Mouse (Mus musculus) forebrain, postnatal 0 days (tissue): ENCODE results near the gene Dnaaf5. TPM values are rescaled to one million over a fixed set of nuclear protein-coding genes. Genes with fewer than 3 reads are reported as not detected.

Experiments used
- ATAC-seq: fragments of 200-750 bp; cut with Nextera tagmentation; 2 replicates; pipeline ENCODE4 v1.8.0; 2017; ENCODE audit warnings: mild to moderate bottlenecking, moderate library complexity
- DNase-seq: peaks from one replicate; pipeline ENCODE4 v3.0.0-alpha.2; 2015
- H3K27ac ChIP-seq: fragments of 300-500 bp; sonication (generic); 2 replicates; pipeline ENCODE4 v1.5.1; 2014; ENCODE audit warnings: low read depth, mild to moderate bottlenecking, antibody characterized with exemption, low read length, moderate library complexity, mixed read lengths
- H3K27me3 ChIP-seq: fragments of 300-500 bp; sonication (generic); 2 replicates; pipeline ENCODE4 v1.6.1; 2014; ENCODE audit warnings: mild to moderate bottlenecking, low read length, mixed read lengths; ENCODE audit not compliant: insufficient read depth
- H3K36me3 ChIP-seq: fragments of 300-500 bp; sonication (generic); 2 replicates; pipeline ENCODE4 v1.6.1; 2014; ENCODE audit warnings: mild to moderate bottlenecking, moderate library complexity; ENCODE audit not compliant: insufficient read depth
- H3K4me1 ChIP-seq: fragments of 300-500 bp; sonication (generic); 2 replicates; pipeline ENCODE4 v1.6.1; 2014; ENCODE audit warnings: antibody characterized with exemption; ENCODE audit not compliant: insufficient read depth
- H3K4me2 ChIP-seq: fragments of 300-500 bp; sonication (generic); 2 replicates; pipeline ENCODE4 v1.6.1; 2014; ENCODE audit warnings: low read depth, mild to moderate bottlenecking, moderate library complexity
- H3K4me3 ChIP-seq: fragments of 300-500 bp; sonication (generic); 2 replicates; pipeline ENCODE4 v1.5.1; 2014; ENCODE audit warnings: low read depth, low read length, mixed read lengths
- H3K9ac ChIP-seq: fragments of 300-500 bp; sonication (generic); 2 replicates; pipeline ENCODE4 v1.6.1; 2014; ENCODE audit warnings: mild to moderate bottlenecking
- H3K9me3 ChIP-seq: fragments of 300-500 bp; sonication (generic); 2 replicates; pipeline ENCODE4 v1.6.1; 2016; ENCODE audit warnings: low read length
- CTCF ChIP-seq: sonication (generic); IDR thresholded peaks from 2 replicates; pipeline ENCODE4 v1.5.1; 2016; ENCODE audit warnings: antibody characterized with exemption, control low read depth, low read depth
- WGBS: fragments of 180-500 bp; shearing (Covaris S2); extraction: QIAGEN DNeasy Blood & Tissue Kit; methylation state at CpG from one replicate; pipeline ENCODE4 v1.1.7; 2014; 5-methylcytosine and 5-hydroxymethylcytosine counted together
- polyA plus RNA-seq: library from polyadenylated mRNA; unstranded; fragments of >200 nt; fragmentation: Nextera tagmentation; extraction: Ambion mirVana; gene quantifications from 2 replicates; pipeline ENCODE4 v1.2.1, GENCODE M21; 2015
- total RNA-seq: library from RNA; depleted of rRNA; stranded (reverse); fragments of >200 nt; gene quantifications from 2 replicates; pipeline ENCODE4 v1.2.3, GENCODE M21; 2014

Gene Dnaaf5
- total and polyA plus RNA-seq, 2 experiments from 2014 or later = 2.6 to 12.5 TPM

GRCm38 (mm10) chr5:139214298-139214697, 64.3 kb downstream of the Dnaaf5 start:
- Histone ChIP-seq H3K9ac (no peak overlapping the region), H3K27me3 (no peaks in the 10 kb centered on the region), H3K4me1 (no peaks in the 10 kb centered on the region), H3K4me3 (no peak overlapping the region), H3K27ac (no peak overlapping the region), H3K4me2 (no peak overlapping the region), H3K9me3 (no peaks in the 10 kb centered on the region), H3K36me3 (peaks cover 31% of the 10 kb centered on the region)
- ATAC-seq (no peak), DNase-seq (no peak)
- no peak for TF ChIP-seq CTCF

GRCm38 (mm10) chr5:139215184-139215583, 65.2 kb downstream of the Dnaaf5 start:
- H3K9me3 ChIP-seq = no peaks in the 10 kb centered on the region
- H3K36me3 ChIP-seq = peaks cover 28% of the 10 kb centered on the region
- H3K27ac ChIP-seq = no peak overlapping the region
- no peaks in the 10 kb centered on the region for H3K4me1 ChIP-seq
- H3K9ac ChIP-seq = no peak overlapping the region
- H3K4me2 ChIP-seq = no peak overlapping the region
- no peak for ATAC-seq
- no peak for DNase-seq
- H3K4me3 ChIP-seq = no peak overlapping the region
- TF ChIP-seq CTCF = no peak
- 97% methylated on average over 5 of the region's 5 CpGs for WGBS
- H3K27me3 ChIP-seq = no peaks in the 10 kb centered on the region

GRCm38 (mm10) chr5:139216121-139216520, 66.1 kb downstream of the Dnaaf5 start:
- Histone ChIP-seq H3K4me3 (no peak overlapping the region), H3K9ac (no peak overlapping the region), H3K4me2 (no peak overlapping the region), H3K36me3 (peaks cover 23% of the 10 kb centered on the region), H3K9me3 (no peaks in the 10 kb centered on the region), H3K27me3 (no peaks in the 10 kb centered on the region), H3K4me1 (no peaks in the 10 kb centered on the region), H3K27ac (no peak overlapping the region)
- DNase-seq (no peak), ATAC-seq (no peak)
- no peak for TF ChIP-seq CTCF
- WGBS = 93% methylated on average over 2 of the region's 2 CpGs

GRCm38 (mm10) chr5:139216774-139217173, 66.8 kb downstream of the Dnaaf5 start:
- no peaks in the 10 kb centered on the region for H3K9me3 ChIP-seq
- H3K36me3 ChIP-seq = peaks cover 30% of the 10 kb centered on the region
- no peak overlapping the region for H3K27ac ChIP-seq
- WGBS = 84% methylated on average over 3 of the region's 3 CpGs
- no peak for TF ChIP-seq CTCF
- ATAC-seq (no peak), DNase-seq (no peak)
- H3K4me1 ChIP-seq = no peaks in the 10 kb centered on the region
- no peak overlapping the region for H3K4me2 ChIP-seq
- H3K9ac ChIP-seq = no peak overlapping the region
- H3K4me3 ChIP-seq = no peak overlapping the region
- H3K27me3 ChIP-seq = no peaks in the 10 kb centered on the region

- Histone ChIP-seq H3K9me3 (no peaks in the 10 kb centered on the region), H3K27me3 (no peaks in the 10 kb centered on the region), H3K4me3 (no peak overlapping the region), H3K27ac (no peak overlapping the region), H3K36me3 (peaks cover 49% of the 10 kb centered on the region), H3K9ac (no peak overlapping the region), H3K4me2 (no peak overlapping the region), H3K4me1 (no peaks in the 10 kb centered on the region)
- no peak for TF ChIP-seq CTCF
- 77% methylated on average over 4 of the region's 4 CpGs for WGBS
- DNase-seq = no peak
- no peak for ATAC-seq
These were observed 70.0 kb downstream of the Dnaaf5 start for GRCm38 (mm10) chr5:139220006-139220515.

- Histone ChIP-seq H3K4me1 (no peaks in the 10 kb centered on the region), H3K27ac (no peak overlapping the region), H3K4me2 (no peak overlapping the region), H3K4me3 (no peak overlapping the region), H3K36me3 (peaks cover 49% of the 10 kb centered on the region), H3K27me3 (no peaks in the 10 kb centered on the region), H3K9me3 (no peaks in the 10 kb centered on the region), H3K9ac (no peak overlapping the region)
- DNase-seq (no peak), ATAC-seq (no peak)
- TF ChIP-seq CTCF = no peak
- 87% methylated on average over 4 of the region's 4 CpGs for WGBS
These were observed 70.6 kb downstream of the Dnaaf5 start for GRCm38 (mm10) chr5:139220610-139221009.

- 93% methylated on average over 10 of the region's 10 CpGs for WGBS
- H3K9me3 ChIP-seq = no peaks in the 10 kb centered on the region
- no peak overlapping the region for H3K4me2 ChIP-seq
- H3K27ac ChIP-seq = no peak overlapping the region
- H3K9ac ChIP-seq = no peak overlapping the region
- no peaks in the 10 kb centered on the region for H3K4me1 ChIP-seq
- DNase-seq (no peak), ATAC-seq (no peak)
- no peaks in the 10 kb centered on the region for H3K27me3 ChIP-seq
- peaks cover 65% of the 10 kb centered on the region for H3K36me3 ChIP-seq
- no peak overlapping the region for H3K4me3 ChIP-seq
- no peak for TF ChIP-seq CTCF
These were observed 73.3 kb downstream of the Dnaaf5 start for GRCm38 (mm10) chr5:139223331-139223730.

- Histone ChIP-seq H3K36me3 (peaks cover 90% of the 10 kb centered on the region), H3K9me3 (no peaks in the 10 kb centered on the region), H3K4me1 (no peaks in the 10 kb centered on the region), H3K27ac (no peak overlapping the region), H3K27me3 (no peaks in the 10 kb centered on the region), H3K9ac (no peak overlapping the region), H3K4me2 (no peak overlapping the region), H3K4me3 (no peak overlapping the region)
- DNase-seq (no peak), ATAC-seq (no peak)
- no peak for TF ChIP-seq CTCF
- 98% methylated on average over 4 of the region's 4 CpGs for WGBS
These were observed 77.2 kb downstream of the Dnaaf5 start for GRCm38 (mm10) chr5:139227236-139227635.
